ENCODE assay signal across 14 mouse cellular contexts in the genomic region with DNA sequence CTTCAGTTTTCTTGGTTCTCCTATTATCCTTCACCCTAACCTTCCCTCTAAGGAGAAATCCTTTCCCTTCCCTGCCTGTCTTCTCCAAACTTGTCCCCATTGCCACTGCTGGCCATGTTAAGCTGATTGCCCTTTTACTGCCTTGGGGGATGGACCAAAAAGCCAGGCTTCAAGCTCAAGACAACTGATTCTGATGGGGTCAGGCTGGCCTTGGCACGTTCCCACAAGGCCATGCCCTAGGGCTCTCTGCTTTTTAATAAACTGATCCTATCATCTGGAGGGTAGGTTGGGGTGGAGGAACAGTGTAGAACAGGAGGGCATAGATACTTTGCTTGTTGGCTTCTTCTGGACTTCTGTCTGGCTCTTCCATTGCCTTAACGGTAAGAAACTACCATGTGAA. TPM values are rescaled to one million over a fixed set of nuclear protein-coding genes. Genes with fewer than 3 reads are reported as not detected.
A peak's percentile ranks its signal among the peaks of the same experiment; 100 is the strongest.
DNase-seq lines count a peak whose midpoint lies in the region; ATAC-seq and TF ChIP-seq lines count a peak whose summit lies in the region.
"Had no signal": no experiment of that assay in that cellular context is flagged by ENCODE, and none has a peak within 500 bp of the region (broad histone marks: within the 10 kb centered on the region; RNA-seq: fewer than 3 reads in every experiment).

No protein-coding gene starts in this region.

- H3K4me2 ChIP-seq in heart, embryonic 13.5 days = no peak overlapping the region
- H3K4me2 ChIP-seq in lung, embryonic 16.5 days (ENCODE audit: low read depth, low read length) = no peak overlapping the region
- H3K4me2 ChIP-seq in intestine, embryonic 14.5 days (ENCODE audit: low read length) = no peak overlapping the region
- H3K4me2 ChIP-seq: hindbrain, embryonic 14.5 days; lung, embryonic 14.5 days had no signal

- peak overlapping the region; percentile 25; the same call in 1 of the 2 replicates for H3K27ac ChIP-seq in heart, embryonic 13.5 days (replicated peaks)
- 0 out of 2 replicates have a peak overlapping the region, but pooled peaks have one; percentile 5 for H3K27ac ChIP-seq in lung, embryonic 16.5 days (ENCODE audit: low read length)
- H3K27ac ChIP-seq in intestine, embryonic 14.5 days (ENCODE audit: low read depth) = 0 out of 2 replicates have a peak overlapping the region, but pooled peaks have one; percentile 22
- H3K27ac ChIP-seq: hindbrain, embryonic 14.5 days; layer of hippocampus, adult 2 months had no signal

- ATAC-seq in heart, embryonic 13.5 days (ENCODE audit: extremely low read depth, insufficient number of reproducible peaks, low FRiP score, low TSS enrichment) = no peak
- no peak for ATAC-seq in lung, embryonic 16.5 days (ENCODE audit: low read depth)
- no peak for ATAC-seq in intestine, embryonic 14.5 days (replicated peaks; ENCODE audit: low FRiP score, low TSS enrichment, low read depth)
- ATAC-seq: forebrain, embryonic 14.5 days had no signal

- intact Hi-C loops in heart, postnatal 10 days (cut with DNase I) = loop anchor here (10.0 kb wide), 1 partner anchor 269 kb away; the partner anchor contains the start of gene Slc36a3

- no peaks in the 10 kb centered on the region for H3K27me3 ChIP-seq in heart, embryonic 13.5 days (replicated peaks)
- no peaks in the 10 kb centered on the region for H3K27me3 ChIP-seq in lung, embryonic 16.5 days (ENCODE audit: control insufficient read depth, insufficient read depth, low read depth, low read length)
- no peaks in the 10 kb centered on the region for H3K27me3 ChIP-seq in intestine, embryonic 14.5 days (replicated peaks; ENCODE audit: control insufficient read depth, insufficient read depth, low read length)

- H3K4me3 ChIP-seq in heart, embryonic 13.5 days = no peak overlapping the region
- no peak overlapping the region for H3K4me3 ChIP-seq in lung, embryonic 16.5 days (ENCODE audit: low read length)
- H3K4me3 ChIP-seq in lung, adult 2 months (replicated peaks; ENCODE audit: extremely low read depth, low read depth, low read length) = no peak overlapping the region
- H3K4me3 ChIP-seq in intestine, embryonic 14.5 days (ENCODE audit: low read depth, low read length) = no peak overlapping the region
- H3K4me3 ChIP-seq: layer of hippocampus, adult 2 months had no signal

- WGBS in heart, embryonic 13.5 days = 79% methylated on average over 2 of the region's 2 CpGs
- 86% methylated on average over 2 of the region's 2 CpGs for WGBS in lung, embryonic 16.5 days
- 64% methylated on average over 2 of the region's 2 CpGs for WGBS in lung, adult 2 months
- 80% methylated on average over 2 of the region's 2 CpGs for WGBS in intestine, embryonic 14.5 days

- H3K9ac ChIP-seq in heart, embryonic 13.5 days = no peak overlapping the region
- H3K9ac ChIP-seq in lung, embryonic 16.5 days (ENCODE audit: low read length) = no peak overlapping the region
- no peak overlapping the region for H3K9ac ChIP-seq in intestine, embryonic 14.5 days (ENCODE audit: low read length)
- H3K9ac ChIP-seq: hindbrain, embryonic 14.5 days; lung, embryonic 14.5 days had no signal

- no peaks in the 10 kb centered on the region; the same call in 1 of the 2 replicates for H3K9me3 ChIP-seq in heart, embryonic 13.5 days
- no peaks in the 10 kb centered on the region for H3K9me3 ChIP-seq in lung, embryonic 16.5 days (ENCODE audit: control insufficient read depth, low read length)
- no peaks in the 10 kb centered on the region for H3K9me3 ChIP-seq in intestine, embryonic 14.5 days (ENCODE audit: control insufficient read depth, low read length)

- H3K36me3 ChIP-seq in heart, embryonic 13.5 days = no peaks in the 10 kb centered on the region
- no peaks in the 10 kb centered on the region for H3K36me3 ChIP-seq in lung, embryonic 16.5 days (ENCODE audit: control insufficient read depth, insufficient read depth, low read length)
- no peaks in the 10 kb centered on the region for H3K36me3 ChIP-seq in intestine, embryonic 14.5 days (ENCODE audit: control insufficient read depth, insufficient read depth, low read length)

- TF ChIP-seq CTCF in lung, adult 2 months (IDR thresholded peaks at IDR 0.05; ENCODE audit: insufficient read depth, low read length) = no peak

- no peak for TF ChIP-seq POLR2A in lung, adult 2 months (IDR thresholded peaks at IDR 0.05; ENCODE audit: borderline replicate concordance, extremely low read depth, low read depth, low read length)

- peaks cover 39% of the 10 kb centered on the region for H3K4me1 ChIP-seq in heart, embryonic 13.5 days
- H3K4me1 ChIP-seq in lung, embryonic 16.5 days (replicated peaks; ENCODE audit: control insufficient read depth, insufficient read depth, low read length) = peaks cover 22% of the 10 kb centered on the region
- H3K4me1 ChIP-seq in lung, adult 2 months (ENCODE audit: control insufficient read depth, insufficient read depth, low read length) = peaks cover 14% of the 10 kb centered on the region
- peaks cover 18% of the 10 kb centered on the region; the same call in 1 of the 2 replicates for H3K4me1 ChIP-seq in intestine, embryonic 14.5 days (replicated peaks; ENCODE audit: control insufficient read depth, insufficient read depth, low read length)

- no peak for DNase-seq in heart, postnatal 10 days
- DNase-seq in lung, adult 2 months = no peak
- no peak for DNase-seq in intestine, embryonic 14.5 days (ENCODE audit: low spot score)
- DNase-seq in lung, postnatal 36 days = peak; percentile 65
- DNase-seq in right cerebral cortex, adult 18-20 months = no peak
- DNase-seq: cerebellum, postnatal 36 days; spleen, adult 18-20 months; thymus, postnatal 14 days had no signal

RNA-seq across cellular contexts. Expression of gene Gpx3, which starts 16.8 kb away (rescaled TPM):
- 1,129 and 1,294 TPM in 2 replicates for polyA plus RNA-seq in heart, embryonic 13.5 days (2015; fragmentation: Nextera tagmentation; extraction: Ambion mirVana)
- total RNA-seq in heart, postnatal 10 days (2021) = 100 to 1,000 TPM; 102 to 159 TPM
- polyA plus RNA-seq in lung, embryonic 16.5 days (2015; fragmentation: Nextera tagmentation; extraction: Ambion mirVana) = 181 and 202 TPM in 2 replicates
- polyA plus RNA-seq in lung, adult 2 months (2012; rRNA removed) = 693 and 908 TPM in 2 replicates
- 263 and 321 TPM in 2 replicates for polyA plus RNA-seq in intestine, embryonic 14.5 days (2014; fragmentation: Nextera tagmentation; extraction: Ambion mirVana)

RNA-seq across cellular contexts. Expression of gene Hint1, which starts 19.2 kb away (rescaled TPM):
- 637 and 710 TPM in 2 replicates for polyA plus RNA-seq in heart, embryonic 13.5 days (2015; fragmentation: Nextera tagmentation; extraction: Ambion mirVana)
- 100 to 1,000 TPM; 304 to 309 TPM for total RNA-seq in heart, postnatal 10 days (2021)
- 563 and 641 TPM in 2 replicates for polyA plus RNA-seq in lung, embryonic 16.5 days (2015; fragmentation: Nextera tagmentation; extraction: Ambion mirVana)
- 251 and 265 TPM in 2 replicates for polyA plus RNA-seq in lung, adult 2 months (2012; rRNA removed)
- 740 and 774 TPM in 2 replicates for polyA plus RNA-seq in intestine, embryonic 14.5 days (2014; fragmentation: Nextera tagmentation; extraction: Ambion mirVana)

RNA-seq across cellular contexts. Expression of gene Lyrm7, which starts 24.7 kb away (rescaled TPM):
- polyA plus RNA-seq in heart, embryonic 13.5 days (2015; fragmentation: Nextera tagmentation; extraction: Ambion mirVana) = 12.2 and 17.2 TPM in 2 replicates
- 10 to 100 TPM; 24.4 to 27.0 TPM for total RNA-seq in heart, postnatal 10 days (2021)
- 5.8 and 7.7 TPM in 2 replicates for polyA plus RNA-seq in lung, embryonic 16.5 days (2015; fragmentation: Nextera tagmentation; extraction: Ambion mirVana)
- 0.38 and 0.40 TPM in 2 replicates for polyA plus RNA-seq in lung, adult 2 months (2012; rRNA removed)
- 8.0 and 12.4 TPM in 2 replicates for polyA plus RNA-seq in intestine, embryonic 14.5 days (2014; fragmentation: Nextera tagmentation; extraction: Ambion mirVana)
